Mouse (Mus musculus) neural tube, embryonic 10.5 days (tissue): ENCODE measurements around the gene Dpt.
"Not testable (repeated sequence)": the region's sequence is repeated elsewhere in the genome, so short reads cannot be mapped to it uniquely, and the experiment has no call there.

Source experiments
- DNase-seq: peaks from one replicate; pipeline ENCODE4 v3.0.0-alpha.2; 2017; ENCODE audit warnings: low spot score; ENCODE audit errors: extremely low spot score

Dpt gene

GRCm38 (mm10) chr1:164817331-164817730 lies 20.9 kb downstream of the Dpt start:
- no peak for DNase-seq

- no peak for DNase-seq
These were observed 24.9 kb downstream of the Dpt start for GRCm38 (mm10) chr1:164821307-164821706.

GRCm38 (mm10) chr1:164821821-164822220 lies 25.4 kb downstream of the Dpt start:
- DNase-seq = no peak

GRCm38 (mm10) chr1:164822268-164822667 lies 25.8 kb downstream of the Dpt start:
- DNase-seq = no peak

GRCm38 (mm10) chr1:164824896-164825295 lies 28.5 kb downstream of the Dpt start:
- DNase-seq = no peak

GRCm38 (mm10) chr1:164829881-164830280 lies 33.4 kb downstream of the Dpt start:
- DNase-seq = no peak

- DNase-seq = no peak
These were observed 36.0 kb downstream of the Dpt start for GRCm38 (mm10) chr1:164832459-164832858.

- DNase-seq = no peak
These were observed 52.3 kb downstream of the Dpt start for GRCm38 (mm10) chr1:164848616-164849265.

- not testable (repeated sequence) for DNase-seq
These were observed 59.3 kb downstream of the Dpt start for GRCm38 (mm10) chr1:164855700-164856099.

- DNase-seq = no peak
These were observed 63.5 kb downstream of the Dpt start for GRCm38 (mm10) chr1:164859952-164860351.

GRCm38 (mm10) chr1:164860782-164861181 lies 64.3 kb downstream of the Dpt start:
- DNase-seq = no peak

GRCm38 (mm10) chr1:164861501-164861900 lies 65.1 kb downstream of the Dpt start:
- DNase-seq = no peak

GRCm38 (mm10) chr1:164862946-164863883 lies 66.8 kb downstream of the Dpt start:
- DNase-seq = no peak

- no peak for DNase-seq
These were observed 68.2 kb downstream of the Dpt start for GRCm38 (mm10) chr1:164864666-164865065.

- no peak for DNase-seq
These were observed 74.2 kb downstream of the Dpt start for GRCm38 (mm10) chr1:164870694-164871093.
